Mouse (Mus musculus): ENCODE data around the gene Sh2d3c.

Gene Sh2d3c

DNA sequence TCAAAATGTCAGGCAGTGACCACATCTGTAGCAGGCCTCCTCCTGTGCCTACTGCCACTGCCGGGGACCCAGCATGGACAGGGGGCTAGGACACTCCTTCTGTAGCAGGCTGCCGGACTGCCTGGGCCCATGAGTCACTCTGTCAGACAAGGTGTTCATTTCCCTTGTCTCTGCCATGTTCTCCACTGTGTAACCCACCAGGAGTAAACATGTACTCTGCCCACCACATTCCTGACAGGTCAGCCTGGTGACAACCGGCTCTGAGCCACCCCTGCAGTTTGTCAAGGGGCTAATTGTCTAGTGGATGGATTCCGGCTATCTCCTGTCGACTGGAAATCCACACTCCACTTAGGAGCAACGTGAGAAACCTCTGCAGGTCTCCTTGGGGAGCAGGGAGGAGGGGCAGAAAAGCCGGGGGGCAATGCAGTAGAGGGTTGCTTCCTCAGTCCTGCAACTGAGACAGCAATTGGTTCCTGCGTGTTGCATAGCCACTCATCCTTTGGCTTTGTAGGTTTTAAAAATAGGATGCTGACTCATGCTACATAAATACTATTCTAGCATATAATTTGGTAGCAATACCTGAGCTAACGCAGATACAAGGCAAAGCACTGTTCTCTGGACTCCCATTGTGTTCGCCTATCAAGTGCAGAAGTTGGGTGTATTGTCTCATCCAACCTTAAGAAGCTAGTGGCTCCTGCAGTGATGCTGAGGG is 77.6 kb downstream of the Sh2d3c start:
- DNase-seq: no peak
